Mouse (Mus musculus) embryonic facial prominence, embryonic 10.5 days (tissue): ENCODE results near the gene Gpr152. TPM values are rescaled to one million over a fixed set of nuclear protein-coding genes. Genes with fewer than 3 reads are reported as not detected.

Source experiments
- DNase-seq: peaks from one replicate; pipeline ENCODE4 v3.0.0-alpha.2; 2017; ENCODE audit warnings: low spot score
- H3K27ac ChIP-seq: fragments of 300-500 bp; sonication (generic); replicated peaks from 2 replicates; pipeline ENCODE4 v1.5.1; 2016; ENCODE audit warnings: mild to moderate bottlenecking
- H3K27me3 ChIP-seq: fragments of 300-500 bp; sonication (generic); replicated peaks from 2 replicates; pipeline ENCODE4 v1.6.1; 2016; ENCODE audit warnings: low read depth, mild to moderate bottlenecking; ENCODE audit not compliant: poor library complexity, severe bottlenecking
- H3K36me3 ChIP-seq: fragments of 300-500 bp; sonication (generic); replicated peaks from 2 replicates; pipeline ENCODE4 v1.6.1; 2016; ENCODE audit warnings: mild to moderate bottlenecking, moderate library complexity
- H3K4me1 ChIP-seq: fragments of 300-500 bp; sonication (generic); 2 replicates; pipeline ENCODE4 v1.6.1; 2016
- H3K4me3 ChIP-seq: fragments of 300-500 bp; sonication (generic); 2 replicates; pipeline ENCODE4 v1.5.1; 2016; ENCODE audit warnings: mild to moderate bottlenecking, moderate library complexity
- H3K9me3 ChIP-seq: fragments of 300-500 bp; sonication (generic); 2 replicates; pipeline ENCODE4 v1.6.1; 2016; ENCODE audit warnings: mild to moderate bottlenecking
- WGBS: fragments of 180-500 bp; shearing (Covaris S2); methylation state at CpG from one replicate; pipeline ENCODE4 v1.1.7; 2016; 5-methylcytosine and 5-hydroxymethylcytosine counted together
- polyA plus RNA-seq: library from polyadenylated mRNA; unstranded; fragments of >200 nt; fragmentation: Nextera tagmentation; extraction: Ambion mirVana; gene quantifications from 2 replicates; pipeline ENCODE4 v1.2.1, GENCODE M21; 2016

The Gpr152 gene
- polyA plus RNA-seq, 1 experiment from 2014 or later = not detected

- WGBS = 5% methylated on average over 11 of the region's 11 CpGs
- H3K4me1 ChIP-seq = peaks cover 36% of the 10 kb centered on the region
- DNase-seq = peak; percentile 42
- H3K4me3 ChIP-seq = peak within 1 kb of the TSS; percentile 40
- H3K9me3 ChIP-seq = no peaks in the 10 kb centered on the region
- peak within 1 kb of the TSS; percentile 36; the same call in 1 of the 2 replicates for H3K27ac ChIP-seq
- no peaks in the 10 kb centered on the region for H3K36me3 ChIP-seq
- H3K27me3 ChIP-seq = peaks cover 20% of the 10 kb centered on the region
These were observed 35.9 kb downstream of the Gpr152 start, which contains the start of gene Carns1 for GRCm38 (mm10) chr19:4175368-4175947. Carns1 (minus strand) TSS chr19:4175479.

GRCm38 (mm10) chr19:4180411-4180810 lies 40.8 kb downstream of the Gpr152 start:
- 89% methylated on average over 7 of the region's 7 CpGs for WGBS
- peaks cover 29% of the 10 kb centered on the region for H3K4me1 ChIP-seq
- no peaks in the 10 kb centered on the region for H3K9me3 ChIP-seq
- no peaks in the 10 kb centered on the region for H3K36me3 ChIP-seq
- no peaks in the 10 kb centered on the region; the same call in 1 of the 2 replicates for H3K27me3 ChIP-seq
- DNase-seq = no peak
- no peak overlapping the region for H3K27ac ChIP-seq
- no peak overlapping the region for H3K4me3 ChIP-seq

DNA sequence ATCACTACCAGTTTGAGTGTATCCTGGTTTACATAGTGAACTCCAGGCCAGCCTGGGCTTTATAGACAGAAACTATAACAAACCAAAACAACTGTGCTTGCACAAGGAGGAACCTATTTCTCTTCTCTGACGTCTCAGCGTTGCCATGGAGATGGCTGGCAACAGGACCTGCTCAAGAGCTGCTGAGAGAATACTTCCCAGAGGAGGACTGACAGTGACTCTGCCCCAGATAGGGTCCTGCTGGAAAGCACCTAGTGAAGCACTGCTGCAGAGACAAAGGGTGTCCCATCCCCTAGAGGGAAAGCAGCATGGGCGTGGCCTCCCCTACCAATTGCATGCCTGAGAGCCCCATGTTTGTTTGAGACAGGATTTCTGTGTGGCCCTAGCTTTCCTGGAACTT lies 42.3 kb downstream of the Gpr152 start:
- no peaks in the 10 kb centered on the region for H3K9me3 ChIP-seq
- no peak overlapping the region for H3K4me3 ChIP-seq
- WGBS = 46% methylated on average over 3 of the region's 3 CpGs
- no peak for DNase-seq
- H3K4me1 ChIP-seq = peaks cover 27% of the 10 kb centered on the region
- H3K36me3 ChIP-seq = no peaks in the 10 kb centered on the region
- H3K27ac ChIP-seq = no peak overlapping the region
- H3K27me3 ChIP-seq = no peaks in the 10 kb centered on the region; the same call in 1 of the 2 replicates

DNA sequence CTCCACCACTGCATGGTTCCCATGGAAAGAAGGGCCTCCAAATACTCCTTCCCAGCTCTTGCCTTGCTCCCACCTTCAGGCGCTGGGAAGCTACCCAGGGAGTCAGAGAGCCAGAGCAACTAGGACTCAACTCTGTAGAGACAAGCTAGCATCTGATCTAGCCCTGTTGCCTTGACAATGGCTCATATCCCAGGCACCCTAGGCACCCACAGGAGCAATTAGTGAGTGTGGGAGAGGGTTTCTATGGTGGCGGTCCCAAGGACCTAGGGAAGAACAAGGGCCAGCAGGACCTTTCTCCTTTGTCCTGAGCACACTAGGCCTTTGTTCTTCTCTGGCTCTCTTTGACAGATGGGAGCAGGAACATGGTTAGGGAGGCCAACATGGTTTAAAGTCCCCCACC lies 44.1 kb downstream of the Gpr152 start:
- WGBS = 75% methylated on average over 2 of the region's 2 CpGs
- 0 out of 2 replicates have a peak overlapping the region, but pooled peaks have one; percentile 15 for H3K27ac ChIP-seq
- H3K36me3 ChIP-seq = no peaks in the 10 kb centered on the region
- H3K4me3 ChIP-seq = no peak overlapping the region
- no peaks in the 10 kb centered on the region for H3K9me3 ChIP-seq
- H3K27me3 ChIP-seq = no peaks in the 10 kb centered on the region; the same call in 1 of the 2 replicates
- H3K4me1 ChIP-seq = peaks cover 27% of the 10 kb centered on the region
- DNase-seq = no peak

- 61% methylated on average over 15 of the region's 15 CpGs for WGBS
- no peaks in the 10 kb centered on the region for H3K9me3 ChIP-seq
- H3K4me3 ChIP-seq = peak overlapping the region; percentile 11; the same call in 1 of the 2 replicates
- H3K27ac ChIP-seq = peak overlapping the region; percentile 65
- no peaks in the 10 kb centered on the region for H3K36me3 ChIP-seq
- no peak for DNase-seq
- H3K27me3 ChIP-seq = no peaks in the 10 kb centered on the region; the same call in 1 of the 2 replicates
- H3K4me1 ChIP-seq = peaks cover 27% of the 10 kb centered on the region
These were observed 45.7 kb downstream of the Gpr152 start for GRCm38 (mm10) chr19:4184976-4185975.

DNA sequence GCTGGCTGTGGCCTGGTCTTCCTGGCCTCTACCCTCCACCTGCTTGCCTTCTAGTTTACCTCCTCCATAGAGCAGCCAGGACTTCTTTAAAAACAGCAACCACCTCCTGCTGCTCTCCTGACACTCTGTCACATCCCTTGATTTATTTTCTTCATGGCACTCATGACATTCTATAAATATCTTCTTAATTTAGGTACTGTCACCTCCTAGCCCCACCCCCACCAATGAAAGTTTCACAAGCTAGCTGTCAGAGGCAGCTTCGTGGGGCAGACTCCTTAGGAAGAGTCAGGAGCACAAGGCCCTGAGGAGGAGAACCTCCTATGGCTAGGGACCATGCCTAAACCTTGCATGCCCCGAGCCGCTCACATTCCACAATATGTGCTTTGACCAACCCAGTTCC lies 47.7 kb downstream of the Gpr152 start:
- no peak for DNase-seq
- H3K36me3 ChIP-seq = no peaks in the 10 kb centered on the region

GRCm38 (mm10) chr19:4189051-4189620 lies 49.5 kb downstream of the Gpr152 start:
- 88% methylated on average over 12 of the region's 12 CpGs for WGBS
- Histone ChIP-seq H3K27ac (no peak overlapping the region), H3K4me1 (peaks cover 43% of the 10 kb centered on the region), H3K4me3 (no peak overlapping the region), H3K9me3 (no peaks in the 10 kb centered on the region), H3K27me3 (no peaks in the 10 kb centered on the region; the same call in 1 of the 2 replicates), H3K36me3 (peaks cover 13% of the 10 kb centered on the region)
- DNase-seq = no peak

More for the DNA sequence above, 47.7 kb downstream of the Gpr152 start:
- Histone ChIP-seq H3K27ac (no peak overlapping the region), H3K4me3 (no peak overlapping the region), H3K9me3 (no peaks in the 10 kb centered on the region), H3K27me3 (no peaks in the 10 kb centered on the region; the same call in 1 of the 2 replicates), H3K4me1 (peaks cover 34% of the 10 kb centered on the region)
- WGBS = 75% methylated on average over 3 of the region's 3 CpGs

GRCm38 (mm10) chr19:4190831-4191334 lies 51.3 kb downstream of the Gpr152 start, which contains the start of gene Tbc1d10c:
Tbc1d10c (minus strand) TSS chr19:4191284.
- Histone ChIP-seq H3K27ac (peak within 1 kb of the TSS; percentile 97), H3K4me1 (peaks cover 37% of the 10 kb centered on the region), H3K4me3 (peak within 1 kb of the TSS; percentile 97), H3K36me3 (peaks cover 30% of the 10 kb centered on the region), H3K9me3 (no peaks in the 10 kb centered on the region), H3K27me3 (no peaks in the 10 kb centered on the region; the same call in 1 of the 2 replicates)
- DNase-seq = no peak
- 73% methylated on average over 4 of the region's 4 CpGs for WGBS

- WGBS = 6% methylated on average over 47 of the region's 47 CpGs
These were observed 52.1 kb downstream of the Gpr152 start, which contains the start of gene Ppp1ca for GRCm38 (mm10) chr19:4191528-4192250. Ppp1ca (plus strand) TSS chr19:4192065.

GRCm38 (mm10) chr19:4192251-4192985 lies 52.8 kb downstream of the Gpr152 start:
- no peak for DNase-seq
- WGBS = under 1% methylated on average over 52 of the region's 52 CpGs
- H3K4me1 ChIP-seq = peaks cover 52% of the 10 kb centered on the region

More at GRCm38 (mm10) chr19:4191528-4192250, 52.1 kb downstream of the Gpr152 start, which contains the start of gene Ppp1ca:
- Histone ChIP-seq H3K9me3 (no peaks in the 10 kb centered on the region), H3K27ac (peak within 1 kb of the TSS; percentile 97), H3K4me1 (peaks cover 45% of the 10 kb centered on the region), H3K36me3 (peaks cover 38% of the 10 kb centered on the region), H3K4me3 (peak within 1 kb of the TSS; percentile 97), H3K27me3 (no peaks in the 10 kb centered on the region; the same call in 1 of the 2 replicates)
- DNase-seq = peak; percentile 99

GRCm38 (mm10) chr19:4193129-4193528 lies 53.5 kb downstream of the Gpr152 start:
- H3K9me3 ChIP-seq = no peaks in the 10 kb centered on the region
- H3K27me3 ChIP-seq = no peaks in the 10 kb centered on the region; the same call in 1 of the 2 replicates
- no peak for DNase-seq
- peak overlapping the region; percentile 97 for H3K27ac ChIP-seq
- WGBS = 74% methylated on average over 6 of the region's 6 CpGs
- H3K4me3 ChIP-seq = peak overlapping the region; percentile 97
- H3K4me1 ChIP-seq = peaks cover 53% of the 10 kb centered on the region
- H3K36me3 ChIP-seq = peaks cover 53% of the 10 kb centered on the region

More at GRCm38 (mm10) chr19:4192251-4192985, 52.8 kb downstream of the Gpr152 start:
- Histone ChIP-seq H3K9me3 (no peaks in the 10 kb centered on the region), H3K4me3 (peak overlapping the region; percentile 97), H3K36me3 (peaks cover 46% of the 10 kb centered on the region), H3K27me3 (no peaks in the 10 kb centered on the region; the same call in 1 of the 2 replicates), H3K27ac (peak overlapping the region; percentile 97)
